Mouse (Mus musculus) lung, postnatal 10 days (tissue): ENCODE measurements around the gene 2610008E11Rik.
"Not testable (repeated sequence)": the region's sequence is repeated elsewhere in the genome, so short reads cannot be mapped to it uniquely, and the experiment has no call there.

Source experiments
- DNase-seq: peaks from one replicate; pipeline ENCODE4 v3.0.0; 2021

Gene 2610008E11Rik

DNA sequence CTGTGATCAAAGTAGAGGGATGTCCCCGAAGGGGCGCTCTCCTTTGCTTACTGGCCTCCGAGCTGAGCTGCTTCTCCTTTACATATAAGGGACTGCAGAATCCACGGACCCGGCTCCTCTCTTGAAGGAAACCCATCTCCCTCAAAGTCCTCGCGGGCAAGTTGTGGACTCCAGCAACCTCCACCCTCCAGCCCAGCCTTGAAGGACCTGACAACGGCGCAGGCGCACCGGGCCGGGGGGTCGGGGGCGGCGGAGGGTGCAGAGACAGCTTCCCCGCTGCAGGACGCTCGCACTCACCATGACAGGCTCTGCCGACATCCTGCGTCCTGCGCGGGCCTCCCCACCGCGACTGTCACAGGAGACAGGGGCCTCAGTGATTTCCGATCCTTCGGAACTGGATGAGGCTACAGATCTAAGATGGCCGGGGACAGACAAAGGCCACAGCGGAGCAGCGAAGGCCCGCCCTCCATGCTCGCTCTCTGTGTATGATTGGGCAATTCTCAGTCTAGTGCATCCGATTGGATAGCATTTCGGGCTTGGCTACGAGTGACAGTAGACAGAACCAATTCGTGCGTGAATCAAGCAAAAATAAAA, at the start of gene 2610008E11Rik:
Gene 2610008E11Rik (minus strand): TSS at position 440 of the 594 bp plus-strand sequence.
- DNase-seq = peak; percentile 96

GRCm38 (mm10) chr10:79116125-79116849, 18.9 kb upstream of the 2610008E11Rik start:
- peak; percentile 75 for DNase-seq

- no peak for DNase-seq
Observed at GRCm38 (mm10) chr10:79115085-79115484, 17.7 kb upstream of the 2610008E11Rik start.

- DNase-seq = no peak
Observed at GRCm38 (mm10) chr10:79110482-79110881, 13.1 kb upstream of the 2610008E11Rik start.

DNA sequence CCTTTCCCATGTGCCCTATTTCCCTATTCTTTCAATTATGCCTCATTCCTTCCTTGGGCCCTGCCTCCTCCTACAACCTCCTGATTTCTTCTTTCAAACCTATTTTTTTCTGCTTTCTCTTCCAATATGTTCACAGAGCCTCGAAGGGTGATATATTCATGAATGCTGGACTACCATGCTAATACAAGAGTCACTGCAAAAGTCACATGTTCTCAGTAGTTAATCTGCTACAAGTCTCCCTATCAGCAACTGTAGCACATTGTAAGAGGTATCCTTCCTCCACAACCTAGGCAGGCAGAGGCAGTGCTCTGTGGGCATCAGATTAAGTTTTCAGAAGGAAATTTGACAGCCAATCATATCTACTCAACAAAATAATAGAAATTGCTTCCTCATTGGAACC, 11.8 kb upstream of the 2610008E11Rik start:
- no peak for DNase-seq

GRCm38 (mm10) chr10:79107531-79107930, 10.1 kb upstream of the 2610008E11Rik start:
- DNase-seq = no peak

GRCm38 (mm10) chr10:79106325-79107282, 9.2 kb upstream of the 2610008E11Rik start:
- peak; percentile 14 for DNase-seq

DNA sequence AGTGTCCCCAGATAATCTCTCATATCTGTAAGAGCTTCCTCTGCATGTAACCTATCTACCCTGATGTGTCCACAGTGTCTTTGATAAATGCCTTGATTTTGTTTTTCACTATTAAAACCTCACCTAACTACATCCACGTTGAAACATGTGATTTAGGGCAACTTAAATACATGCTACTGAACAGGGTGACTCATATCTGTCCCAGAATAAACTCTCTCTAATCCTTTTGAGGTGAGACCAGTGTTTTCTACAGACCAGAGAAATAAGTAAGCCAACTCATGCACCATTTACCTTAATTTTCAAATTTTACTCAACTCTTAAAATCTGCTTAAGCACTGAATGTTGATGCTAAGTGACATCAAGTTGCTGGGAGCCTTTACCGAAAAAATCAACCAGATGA, 694 bp downstream of the 2610008E11Rik start:
- DNase-seq = no peak

DNA sequence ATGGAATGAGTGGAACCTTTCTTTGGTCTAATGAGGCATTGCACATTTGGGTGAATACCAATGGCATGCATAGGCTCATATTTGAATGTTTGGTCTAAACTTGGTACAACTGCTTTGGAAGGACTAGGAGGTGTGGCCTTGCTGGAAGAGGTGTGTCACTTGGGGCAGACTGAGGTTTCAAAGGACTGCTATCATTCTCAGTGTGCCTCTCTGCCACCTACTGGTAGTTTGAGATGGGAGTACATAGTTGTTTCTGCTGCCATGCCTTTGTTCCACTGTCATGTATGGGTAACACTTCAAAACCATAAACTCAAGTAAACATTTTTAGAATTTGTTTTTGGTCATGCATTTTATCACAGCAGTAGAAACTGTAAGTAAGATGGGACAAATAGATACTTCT, 5.7 kb downstream of the 2610008E11Rik start:
- DNase-seq = no peak

DNA sequence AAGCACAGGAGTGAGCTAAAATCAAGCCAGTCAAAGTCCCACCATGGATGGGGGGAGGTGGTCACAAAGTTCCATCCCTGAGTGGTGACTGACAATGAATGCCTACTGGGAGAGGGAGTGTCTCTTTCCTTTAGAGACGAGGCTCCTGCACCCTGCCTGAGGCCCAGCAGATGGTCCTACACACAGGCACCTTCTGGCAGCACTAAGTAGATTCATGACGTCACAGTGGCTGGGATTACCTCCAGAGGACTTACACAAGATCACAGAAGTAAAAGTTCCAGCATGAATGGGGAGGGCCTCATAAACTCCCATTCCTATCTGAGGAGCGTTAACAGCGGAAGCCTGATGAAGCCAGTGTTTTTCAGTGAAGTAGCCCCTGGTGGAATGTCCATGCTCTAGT, 8.4 kb downstream of the 2610008E11Rik start:
- peak; percentile 25 for DNase-seq

DNA sequence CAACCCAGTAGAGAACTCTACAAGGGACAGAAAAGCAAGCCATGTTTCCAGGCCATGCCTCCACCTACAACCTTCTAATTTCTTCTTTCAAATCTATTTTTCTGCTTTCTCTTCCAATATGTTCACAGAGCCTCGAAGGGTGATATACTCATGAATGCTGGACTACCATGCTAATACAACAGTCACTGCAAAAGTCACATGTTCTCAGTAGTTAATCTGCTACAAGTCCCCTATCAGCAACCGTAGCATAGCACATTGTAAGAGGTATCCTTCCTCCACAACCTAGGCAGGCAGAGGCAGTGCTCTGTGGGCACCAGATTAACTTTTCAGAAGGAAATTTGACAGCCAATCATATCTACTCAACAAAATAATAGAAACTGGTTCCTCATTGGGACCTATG, 10.8 kb downstream of the 2610008E11Rik start:
- DNase-seq = no peak

DNA sequence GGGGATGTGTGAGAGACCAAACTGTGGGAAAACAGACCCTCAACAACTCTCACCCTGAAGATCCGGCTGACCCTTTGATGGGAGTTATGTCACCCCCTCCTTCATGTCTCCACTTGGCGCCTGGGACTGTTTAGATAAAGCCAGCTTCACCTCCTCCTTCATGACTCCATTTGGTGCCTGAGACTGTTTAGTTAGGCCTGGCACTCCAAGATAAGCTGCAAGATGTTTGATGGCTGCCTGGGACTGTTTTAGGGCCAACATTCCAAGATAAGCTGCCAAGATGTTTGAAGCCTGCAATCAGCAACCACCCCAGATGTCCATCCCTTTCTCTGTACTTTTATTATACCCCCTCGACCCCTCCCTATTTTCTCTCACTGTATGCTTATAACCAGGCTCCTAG, 40.0 kb downstream of the 2610008E11Rik start:
- not testable (repeated sequence) for DNase-seq

GRCm38 (mm10) chr10:79042457-79042856, 54.9 kb downstream of the 2610008E11Rik start:
- not testable (repeated sequence) for DNase-seq

GRCm38 (mm10) chr10:79028441-79028840, 69.0 kb downstream of the 2610008E11Rik start, which contains the start of gene Olfr57:
Olfr57 (plus strand) TSS chr10:79028741.
- DNase-seq = no peak
